Mouse (Mus musculus) heart, postnatal 10 days (tissue): ENCODE results near the gene Mlana. TPM values are rescaled to one million over a fixed set of nuclear protein-coding genes. Genes with fewer than 3 reads are reported as not detected.
A peak's percentile ranks its signal among the peaks of the same experiment; 100 is the strongest.

Experiments used
- DNase-seq, 2 experiments: peaks; one replicate each; pipeline ENCODE4 v3.0.0; 2021
- intact Hi-C: fragments of 180-260 bp; cut with DNase I; formaldehyde crosslinking; loops from one replicate; pipeline ENCODE4 v1.15.1; 2025
- total RNA-seq, 2 experiments: library from RNA; stranded (reverse); gene quantifications; 2 replicates each; pipeline ENCODE4 v1.2.3; 2021

Gene Mlana
- 1 to 10 TPM; 2.2 to 4.0 TPM for total RNA-seq

DNA sequence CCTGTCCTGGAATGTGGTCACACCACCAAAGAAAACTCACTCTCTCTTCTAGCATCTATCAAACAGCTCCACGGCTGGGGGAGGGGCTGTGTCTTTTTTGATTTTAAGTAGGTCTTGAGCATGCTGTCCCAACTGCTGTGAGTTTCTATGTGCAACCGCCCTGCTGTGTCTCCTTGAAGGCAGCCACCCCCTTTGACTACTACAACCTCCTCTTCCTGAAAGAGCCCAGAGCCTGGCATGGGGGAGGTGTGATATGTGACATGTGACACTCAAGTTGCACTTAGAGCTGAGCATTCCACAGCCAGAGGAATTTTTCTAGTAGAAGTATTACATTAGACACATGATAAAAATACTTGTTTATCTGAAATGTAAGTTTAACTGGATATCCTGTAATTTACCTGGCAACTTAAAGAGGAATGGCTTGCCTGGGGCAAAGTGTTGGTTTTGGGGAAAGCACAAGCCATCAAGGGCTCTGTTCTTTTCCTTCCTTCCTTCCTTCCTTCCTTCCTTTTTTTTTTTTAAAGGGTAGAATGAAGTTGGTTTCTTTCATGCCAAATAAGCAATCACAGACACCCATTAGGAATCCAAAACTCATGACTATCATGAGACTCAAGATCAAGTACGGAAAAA lies at the start of gene Mlana:
Mlana (plus strand) TSS at position 580 of the 630 bp plus-strand sequence.
- peak in 1 of 2 experiments; percentile 17 for DNase-seq
- intact Hi-C loops = no loop called here

GRCm38 (mm10) chr19:29648550-29648914 lies 49.1 kb upstream of the Mlana start:
- DNase-seq = no peak
- intact Hi-C loops = no loop called here

GRCm38 (mm10) chr19:29649683-29650082 lies 47.9 kb upstream of the Mlana start:
- intact Hi-C loops = no loop called here
- DNase-seq = no peak

GRCm38 (mm10) chr19:29653768-29654265 lies 43.8 kb upstream of the Mlana start:
- intact Hi-C loops = no loop called here
- DNase-seq = no peak

GRCm38 (mm10) chr19:29655148-29655547 lies 42.5 kb upstream of the Mlana start:
- intact Hi-C loops = no loop called here
- no peak for DNase-seq

DNA sequence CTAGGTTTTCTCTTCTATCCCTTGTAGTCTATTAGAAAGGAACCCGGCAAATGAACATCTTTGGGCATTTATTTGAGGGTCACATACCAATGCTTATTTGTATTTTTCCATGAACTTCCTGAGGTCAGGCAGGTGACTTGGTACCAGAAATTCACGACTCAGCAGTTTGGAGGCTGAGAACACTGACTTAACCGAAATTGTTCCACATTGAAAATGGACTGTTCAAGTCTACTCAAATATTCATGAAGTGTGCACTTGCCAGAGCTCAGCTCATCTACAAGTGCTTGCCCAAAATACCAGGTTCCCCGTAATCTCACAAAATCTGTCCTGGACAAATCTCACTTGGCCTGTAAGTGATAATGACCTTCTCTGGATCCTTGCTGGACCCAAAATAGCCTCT lies 41.6 kb upstream of the Mlana start:
- no peak for DNase-seq
- intact Hi-C loops = no loop called here

DNA sequence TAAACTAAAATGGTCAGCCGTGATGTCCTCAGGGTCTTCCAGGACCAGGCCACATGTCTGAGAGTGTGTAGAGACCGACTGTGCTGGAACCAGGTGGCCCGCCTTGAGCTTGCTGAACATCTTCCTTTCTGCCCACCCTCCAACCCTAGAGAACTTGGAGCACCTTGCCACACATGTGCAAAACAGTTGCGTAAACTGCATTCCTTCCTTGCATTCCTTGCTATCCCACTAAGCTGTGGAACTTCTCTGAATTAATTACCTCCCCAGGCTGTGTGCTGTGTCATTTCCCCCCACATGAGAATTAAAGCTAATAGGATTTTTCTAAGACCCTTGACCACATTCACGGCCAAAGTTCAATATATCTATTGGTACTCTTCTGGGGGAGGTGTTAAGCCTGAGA lies 41.0 kb upstream of the Mlana start:
- DNase-seq = no peak
- intact Hi-C loops = no loop called here

DNA sequence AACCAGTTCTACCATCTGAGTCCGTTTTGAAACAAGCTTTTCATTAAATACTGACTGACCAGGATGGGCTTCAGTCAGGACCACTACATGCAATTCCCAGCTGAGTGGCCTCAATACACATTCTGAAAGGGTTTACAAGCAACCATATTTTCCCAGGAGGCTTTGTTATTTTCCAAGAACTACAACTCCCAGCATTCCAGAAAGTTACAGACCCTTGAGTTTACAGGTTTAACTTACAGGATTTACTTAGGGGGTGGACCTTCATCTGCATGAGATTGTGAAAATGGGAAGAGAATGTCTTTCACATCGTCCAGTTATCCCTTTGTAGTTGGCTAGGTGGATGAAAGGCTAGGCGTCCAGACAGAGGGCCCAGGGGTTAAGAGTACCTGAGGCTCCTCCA lies 40.6 kb upstream of the Mlana start:
- intact Hi-C loops = no loop called here
- no peak for DNase-seq

DNA sequence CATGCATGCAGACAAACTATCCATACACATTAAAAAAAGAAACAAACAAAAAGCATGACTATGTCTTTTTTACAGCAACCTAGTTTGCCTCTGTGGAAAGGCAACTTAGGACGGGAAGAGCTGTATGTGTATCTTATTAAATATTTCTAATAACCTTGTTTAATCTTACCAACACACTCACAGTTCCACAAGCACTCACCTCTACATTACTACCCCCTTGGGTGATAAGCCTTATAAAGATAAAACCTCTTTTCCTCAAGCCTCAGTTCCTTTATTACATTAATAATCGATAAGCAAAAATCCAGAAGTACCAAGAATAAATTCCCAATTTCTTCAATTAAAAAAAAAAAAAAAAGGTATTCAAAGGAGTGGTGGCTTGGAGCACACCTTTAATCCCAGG lies 40.1 kb upstream of the Mlana start:
- intact Hi-C loops = no loop called here
- no peak for DNase-seq

- no peak for DNase-seq
- intact Hi-C loops = no loop called here
These were observed 38.8 kb upstream of the Mlana start for GRCm38 (mm10) chr19:29658836-29659235.

GRCm38 (mm10) chr19:29659705-29660104 lies 37.9 kb upstream of the Mlana start:
- intact Hi-C loops = no loop called here
- no peak for DNase-seq

DNA sequence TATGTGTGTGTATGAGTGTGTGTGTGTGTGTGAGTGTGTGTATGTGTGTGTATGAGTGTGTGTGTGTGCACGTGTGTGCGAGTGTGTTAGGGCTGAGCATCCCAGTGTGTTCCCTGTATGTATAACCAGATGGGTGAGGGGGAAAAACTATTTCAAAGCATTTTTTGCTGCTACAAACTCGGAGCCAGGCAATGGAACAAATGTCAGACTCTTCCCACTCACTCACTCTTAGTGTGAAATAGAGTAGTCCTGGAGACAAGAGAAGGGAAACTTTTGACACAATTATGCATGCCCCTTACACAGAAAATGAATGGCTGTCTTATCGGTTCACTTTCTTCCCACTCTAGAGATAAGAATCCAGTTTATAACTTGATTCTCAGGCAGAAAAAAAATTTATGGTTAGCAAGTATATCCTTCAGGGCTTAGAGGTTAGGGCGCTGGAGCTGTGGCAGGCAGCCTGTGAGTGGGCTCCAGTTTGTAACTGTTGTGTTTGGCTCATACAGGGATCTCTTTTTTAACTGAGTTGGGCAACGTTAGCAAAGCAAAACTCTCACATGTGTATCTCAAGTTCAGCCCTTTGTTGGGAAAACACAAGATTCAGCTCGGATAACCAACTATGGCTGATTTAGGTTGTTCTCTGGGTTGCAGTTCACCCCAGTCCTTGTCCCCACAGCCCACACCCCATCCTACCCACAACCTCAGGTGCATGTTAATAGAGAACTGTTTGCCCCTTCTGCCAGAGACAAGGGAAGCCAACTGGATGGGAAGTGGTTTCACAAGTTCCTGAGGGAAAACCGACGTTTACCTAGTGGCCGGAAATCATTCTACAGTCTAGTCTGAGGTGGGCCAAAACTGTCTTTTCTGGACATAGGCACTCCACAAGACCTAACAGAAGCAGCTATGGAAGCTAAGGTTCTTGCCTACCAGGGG lies 36.5 kb upstream of the Mlana start:
- DNase-seq = no peak
- intact Hi-C loops = no loop called here

DNA sequence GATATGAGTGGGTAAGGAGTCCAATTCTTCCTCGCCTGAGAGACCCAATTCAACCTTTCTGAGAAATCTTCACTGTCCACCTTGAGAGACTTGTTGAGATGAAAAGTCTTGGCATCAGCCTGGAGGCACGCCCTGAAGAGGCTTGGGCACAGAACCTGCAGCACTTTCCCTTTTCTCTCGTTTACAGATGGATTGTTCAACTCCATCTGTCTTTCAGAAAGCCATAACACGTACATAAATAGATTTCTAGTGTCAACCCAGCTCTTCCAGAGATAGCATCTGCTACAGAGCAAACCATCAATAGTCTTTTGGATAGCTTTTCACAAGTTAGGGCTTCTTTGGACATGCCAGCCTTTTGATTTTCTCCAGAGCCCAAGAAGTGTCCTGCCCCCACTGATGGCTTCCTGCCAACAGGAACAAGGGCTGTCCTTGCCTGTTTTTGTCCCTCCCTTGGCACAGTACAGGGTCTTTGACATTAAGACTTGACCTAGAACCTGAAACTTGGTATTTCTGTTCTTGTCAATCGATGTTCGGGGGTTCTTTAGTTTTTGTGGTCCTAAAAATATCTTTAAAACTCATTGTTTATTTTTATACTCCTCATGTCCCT lies 35.5 kb upstream of the Mlana start:
- no peak for DNase-seq
- intact Hi-C loops = no loop called here

- intact Hi-C loops = no loop called here
These were observed 33.8 kb upstream of the Mlana start for GRCm38 (mm10) chr19:29663780-29664179.

DNA sequence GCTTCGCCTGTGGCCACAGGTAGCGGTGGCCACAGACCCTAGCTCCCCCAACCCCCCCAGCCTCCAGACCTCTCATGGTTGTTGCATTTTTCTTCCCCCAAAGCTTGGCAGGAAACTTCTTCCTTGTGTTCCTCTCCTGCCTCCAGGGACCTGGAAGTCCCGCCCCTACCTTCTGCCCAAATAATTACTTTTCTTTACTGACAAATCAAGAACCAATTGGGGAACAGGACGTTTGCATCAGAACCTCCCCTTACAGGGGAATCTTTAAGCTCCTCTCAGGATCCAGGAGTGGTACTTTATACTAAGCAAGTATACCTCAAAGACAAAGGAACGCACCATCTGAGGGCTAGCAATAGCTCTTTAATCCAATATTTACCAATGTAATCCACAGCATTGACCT lies 32.7 kb upstream of the Mlana start:
- intact Hi-C loops = no loop called here

More at GRCm38 (mm10) chr19:29663780-29664179, 33.8 kb upstream of the Mlana start:
- no peak for DNase-seq

GRCm38 (mm10) chr19:29666164-29666563 lies 31.5 kb upstream of the Mlana start:
- no peak for DNase-seq
- intact Hi-C loops = no loop called here

More for the DNA sequence above, 32.7 kb upstream of the Mlana start:
- no peak for DNase-seq

GRCm38 (mm10) chr19:29666965-29667594 lies 30.5 kb upstream of the Mlana start:
- no peak for DNase-seq
- intact Hi-C loops = no loop called here

DNA sequence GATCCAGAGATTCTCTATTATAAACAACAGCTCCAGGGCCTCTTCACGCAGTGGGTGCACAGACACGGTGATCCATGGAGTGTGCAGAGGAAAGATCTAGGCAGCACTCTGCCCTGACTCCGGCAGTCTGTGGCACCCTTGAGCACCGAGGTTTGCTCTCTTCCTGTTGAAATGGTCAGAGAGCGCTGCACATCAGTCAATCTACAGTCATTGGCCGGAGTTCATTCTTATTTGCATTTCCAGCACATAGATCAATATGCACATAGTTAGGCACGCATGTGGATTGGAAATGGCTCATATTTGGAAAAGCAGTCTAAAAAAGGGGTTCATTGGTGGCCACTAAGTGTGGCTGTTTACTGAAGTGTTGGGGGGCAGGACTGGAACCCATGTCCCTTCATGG lies 29.5 kb upstream of the Mlana start:
- DNase-seq = no peak
- intact Hi-C loops = no loop called here

DNA sequence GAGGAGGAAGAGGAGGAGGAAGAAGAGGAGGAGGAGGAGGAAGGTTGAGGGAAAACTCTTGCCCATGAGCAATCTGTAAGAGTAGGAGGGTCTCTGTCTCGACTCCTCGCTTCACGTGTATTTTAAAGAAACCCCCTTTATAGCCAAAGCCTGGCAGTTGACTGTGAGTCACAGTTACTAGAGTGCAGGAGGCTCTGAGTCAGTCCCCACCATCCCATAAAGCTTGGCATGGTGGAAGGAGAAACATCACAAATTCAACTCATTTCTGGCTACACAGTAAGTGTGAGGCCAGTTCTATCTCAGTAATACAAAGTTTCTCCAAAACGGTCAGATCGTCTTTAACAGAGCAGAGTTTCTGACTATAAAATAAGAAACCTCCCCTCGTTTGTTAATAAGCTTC lies 27.4 kb upstream of the Mlana start:
- no peak for DNase-seq
- intact Hi-C loops = no loop called here

GRCm38 (mm10) chr19:29671160-29671559 lies 26.5 kb upstream of the Mlana start:
- no peak for DNase-seq
- intact Hi-C loops = no loop called here

DNA sequence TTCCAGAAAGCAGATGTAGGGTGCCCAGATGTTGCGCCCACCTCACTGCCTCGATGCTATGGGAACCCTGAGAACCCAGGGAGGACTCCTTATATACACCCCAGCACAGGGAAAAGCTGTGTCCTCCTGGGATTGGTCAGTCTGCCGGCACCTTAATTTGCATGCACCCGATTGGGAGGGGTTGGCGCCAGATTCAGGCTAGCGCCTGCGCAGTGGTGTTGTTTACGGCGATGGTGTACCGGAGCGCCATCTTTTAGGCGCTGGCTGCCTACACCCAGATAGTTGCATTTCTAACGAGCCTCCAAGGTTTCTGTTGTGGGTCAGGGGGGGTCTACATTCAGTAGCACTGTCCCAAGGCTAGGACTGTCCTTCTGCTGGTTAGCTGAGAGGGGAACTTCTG lies 25.0 kb upstream of the Mlana start:
- intact Hi-C loops = no loop called here
- no peak for DNase-seq
